Mouse (Mus musculus): ENCODE measurements around the gene Clec10a.

Gene Clec10a

GRCm38 (mm10) chr11:70180496-70180895, 24.5 kb downstream of the Clec10a start:
- no peak for DNase-seq (ENCODE audit: low spot score in 2 of 2)

GRCm38 (mm10) chr11:70185120-70185519, 29.1 kb downstream of the Clec10a start:
- DNase-seq (ENCODE audit: low spot score in 2 of 2): no peak

- DNase-seq (ENCODE audit: low spot score in 2 of 2): no peak
Observed at GRCm38 (mm10) chr11:70189319-70190134, 33.5 kb downstream of the Clec10a start.

GRCm38 (mm10) chr11:70191188-70191587, 35.2 kb downstream of the Clec10a start:
- no peak for DNase-seq (ENCODE audit: low spot score in 2 of 2)

GRCm38 (mm10) chr11:70192157-70192556, 36.2 kb downstream of the Clec10a start:
- no peak for DNase-seq (ENCODE audit: low spot score in 2 of 2)

- no peak for DNase-seq (ENCODE audit: low spot score in 2 of 2)
Observed at GRCm38 (mm10) chr11:70193354-70194285, 37.6 kb downstream of the Clec10a start.

GRCm38 (mm10) chr11:70198332-70198731, 42.3 kb downstream of the Clec10a start:
- no peak for DNase-seq (ENCODE audit: low spot score in 2 of 2)

- DNase-seq (ENCODE audit: low spot score in 2 of 2): no peak
Observed at GRCm38 (mm10) chr11:70199107-70199506, 43.1 kb downstream of the Clec10a start.

- DNase-seq (ENCODE audit: low spot score in 2 of 2): no peak
Observed at GRCm38 (mm10) chr11:70200036-70200608, 44.1 kb downstream of the Clec10a start.

GRCm38 (mm10) chr11:70201691-70202090, 45.7 kb downstream of the Clec10a start:
- DNase-seq (ENCODE audit: low spot score in 2 of 2): peak; percentile 77 to 92

- no peak for DNase-seq (ENCODE audit: low spot score in 2 of 2)
Observed at GRCm38 (mm10) chr11:70206801-70207200, 50.8 kb downstream of the Clec10a start.

GRCm38 (mm10) chr11:70207283-70207682, 51.3 kb downstream of the Clec10a start:
- DNase-seq (ENCODE audit: low spot score in 2 of 2): no peak

- no peak for DNase-seq (ENCODE audit: low spot score in 2 of 2)
Observed at GRCm38 (mm10) chr11:70208778-70209388, 52.9 kb downstream of the Clec10a start.

- DNase-seq (ENCODE audit: low spot score in 2 of 2): no peak
Observed at GRCm38 (mm10) chr11:70210681-70211080, 54.7 kb downstream of the Clec10a start.

GRCm38 (mm10) chr11:70211972-70212371, 56.0 kb downstream of the Clec10a start:
- no peak for DNase-seq (ENCODE audit: low spot score in 2 of 2)

- no peak for DNase-seq (ENCODE audit: low spot score in 2 of 2)
Observed at GRCm38 (mm10) chr11:70212423-70212822, 56.4 kb downstream of the Clec10a start, which contains the start of gene Slc16a11. Slc16a11 (plus strand) TSS chr11:70212752.

- DNase-seq (ENCODE audit: low spot score in 2 of 2): no peak
Observed at GRCm38 (mm10) chr11:70212896-70213295, 56.9 kb downstream of the Clec10a start.

GRCm38 (mm10) chr11:70213736-70214135, 57.7 kb downstream of the Clec10a start:
- DNase-seq (ENCODE audit: low spot score in 2 of 2): no peak

GRCm38 (mm10) chr11:70214191-70214855, 58.3 kb downstream of the Clec10a start:
- DNase-seq (ENCODE audit: low spot score in 2 of 2): no peak

- DNase-seq (ENCODE audit: low spot score in 2 of 2): no peak
Observed at GRCm38 (mm10) chr11:70214856-70215209, 58.8 kb downstream of the Clec10a start.

GRCm38 (mm10) chr11:70215301-70215700, 59.3 kb downstream of the Clec10a start:
- no peak for DNase-seq (ENCODE audit: low spot score in 2 of 2)
